Mouse (Mus musculus) kidney, embryonic 16.5 days (tissue): ENCODE results near the gene Iqgap1. TPM values are rescaled to one million over a fixed set of nuclear protein-coding genes. Genes with fewer than 3 reads are reported as not detected.

Experiments
- ATAC-seq: fragments of 200-750 bp; cut with Nextera tagmentation; 2 replicates; pipeline ENCODE4 v1.8.0; 2017; ENCODE audit warnings: moderate TSS enrichment; ENCODE audit not compliant: low FRiP score, low TSS enrichment
- H3K27ac ChIP-seq: fragments of 300-500 bp; sonication (generic); 2 replicates; pipeline ENCODE4 v1.5.1; 2014; ENCODE audit warnings: low read length
- H3K27me3 ChIP-seq: fragments of 300-500 bp; sonication (generic); 2 replicates; pipeline ENCODE4 v1.6.1; 2014; ENCODE audit warnings: low read length, control low read depth, mixed read lengths; ENCODE audit not compliant: insufficient read depth
- H3K36me3 ChIP-seq: fragments of 300-500 bp; sonication (generic); 2 replicates; pipeline ENCODE4 v1.6.1; 2014; ENCODE audit warnings: low read length, control low read depth, mixed read lengths; ENCODE audit not compliant: insufficient read depth
- H3K4me1 ChIP-seq: fragments of 300-500 bp; sonication (generic); 2 replicates; pipeline ENCODE4 v1.6.1; 2014; ENCODE audit warnings: low read length, control low read depth, mixed read lengths; ENCODE audit not compliant: insufficient read depth
- H3K4me2 ChIP-seq: fragments of 300-500 bp; sonication (generic); replicated peaks from 2 replicates; pipeline ENCODE4 v1.6.1; 2014; ENCODE audit warnings: low read depth, low read length
- H3K4me3 ChIP-seq: fragments of 300-500 bp; sonication (generic); 2 replicates; pipeline ENCODE4 v1.5.1; 2014; ENCODE audit warnings: mild to moderate bottlenecking, low read length
- H3K9ac ChIP-seq: fragments of 300-500 bp; sonication (generic); replicated peaks from 2 replicates; pipeline ENCODE4 v1.6.1; 2014; ENCODE audit warnings: low read length
- H3K9me3 ChIP-seq: fragments of 300-500 bp; sonication (generic); 2 replicates; pipeline ENCODE4 v1.6.1; 2016; ENCODE audit warnings: low read length, control low read depth
- WGBS: fragments of 180-500 bp; shearing (Covaris S2); extraction: QIAGEN DNeasy Blood & Tissue Kit; methylation state at CpG from one replicate; pipeline ENCODE4 v1.1.7; 2014; 5-methylcytosine and 5-hydroxymethylcytosine counted together
- polyA plus RNA-seq: library from polyadenylated mRNA; unstranded; fragments of >200 nt; fragmentation: Nextera tagmentation; extraction: Ambion mirVana; gene quantifications from 2 replicates; pipeline ENCODE4 v1.2.1, GENCODE M21; 2015

The Iqgap1 gene
- polyA plus RNA-seq, 1 experiment from 2014 or later, result 97.7 TPM

DNA sequence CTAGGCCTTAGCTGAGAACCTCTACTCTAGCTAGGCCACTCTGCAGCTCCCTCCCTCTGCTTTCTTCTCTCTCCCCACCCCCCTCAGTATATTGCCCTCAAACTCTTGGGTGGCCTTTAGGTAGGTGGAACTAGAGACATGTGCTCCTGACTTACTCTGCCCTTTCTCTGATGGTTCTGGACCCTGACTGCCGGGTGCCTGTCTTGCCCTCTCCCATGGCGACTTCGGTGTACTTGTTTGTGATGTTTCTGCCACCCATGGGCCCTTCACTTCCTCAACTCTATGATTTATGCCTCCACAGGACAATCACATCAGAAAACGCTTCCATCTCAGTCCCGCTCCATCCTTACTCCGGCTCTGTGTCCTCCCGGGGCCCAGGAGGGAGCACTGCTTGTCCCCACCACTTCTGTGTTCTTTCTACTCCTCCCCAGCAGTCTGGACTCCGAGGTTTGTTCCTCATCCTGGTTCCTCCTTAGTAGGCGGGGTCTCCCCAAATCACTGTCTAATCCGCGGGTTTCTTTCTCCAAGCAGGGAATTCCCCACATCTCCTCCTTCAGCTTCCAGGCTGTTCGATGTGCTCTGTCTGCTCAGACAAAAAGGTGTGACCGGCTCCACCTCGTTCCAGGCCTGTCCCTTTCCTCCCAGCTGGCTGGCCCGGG lies 20.0 kb upstream of the Iqgap1 start:
- no peaks in the 10 kb centered on the region for H3K36me3 ChIP-seq
- H3K4me1 ChIP-seq, result peaks cover 5% of the 10 kb centered on the region; the same call in 1 of the 2 replicates
- no peaks in the 10 kb centered on the region for H3K9me3 ChIP-seq
- no peaks in the 10 kb centered on the region for H3K27me3 ChIP-seq
- WGBS, result 66% methylated on average over 15 of the region's 15 CpGs
- no peak overlapping the region for H3K4me3 ChIP-seq
- H3K9ac ChIP-seq, result peak overlapping the region; percentile 11; the same call in 1 of the 2 replicates
- no peak for ATAC-seq
- no peak overlapping the region for H3K4me2 ChIP-seq
- no peak overlapping the region for H3K27ac ChIP-seq

DNA sequence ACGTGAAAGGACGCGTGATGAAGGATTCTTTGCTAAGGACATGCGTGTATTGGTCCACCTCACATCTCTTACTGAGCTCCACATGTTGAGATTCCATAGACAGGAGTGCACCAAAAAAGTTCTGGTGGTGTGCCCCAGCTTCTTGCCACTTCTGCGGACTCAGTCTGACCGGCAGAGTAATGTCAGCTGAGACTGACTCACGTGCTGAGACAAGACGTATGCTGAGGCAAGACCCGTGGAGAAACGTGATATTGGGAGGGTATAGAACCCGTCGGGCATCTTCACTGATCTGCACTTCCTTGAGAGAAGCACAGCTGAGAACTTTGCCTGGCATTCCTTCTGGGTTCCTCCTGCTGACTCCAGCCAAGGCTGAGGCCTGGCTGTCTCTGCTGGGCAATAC lies 18.9 kb upstream of the Iqgap1 start:
- Histone ChIP-seq H3K4me2 (no peak overlapping the region), H3K4me3 (no peak overlapping the region), H3K27me3 (no peaks in the 10 kb centered on the region), H3K9me3 (no peaks in the 10 kb centered on the region), H3K4me1 (peaks cover 11% of the 10 kb centered on the region; the same call in 1 of the 2 replicates), H3K9ac (no peak overlapping the region), H3K27ac (no peak overlapping the region), H3K36me3 (no peaks in the 10 kb centered on the region)
- WGBS, result 79% methylated on average over 12 of the region's 12 CpGs
- no peak for ATAC-seq

DNA sequence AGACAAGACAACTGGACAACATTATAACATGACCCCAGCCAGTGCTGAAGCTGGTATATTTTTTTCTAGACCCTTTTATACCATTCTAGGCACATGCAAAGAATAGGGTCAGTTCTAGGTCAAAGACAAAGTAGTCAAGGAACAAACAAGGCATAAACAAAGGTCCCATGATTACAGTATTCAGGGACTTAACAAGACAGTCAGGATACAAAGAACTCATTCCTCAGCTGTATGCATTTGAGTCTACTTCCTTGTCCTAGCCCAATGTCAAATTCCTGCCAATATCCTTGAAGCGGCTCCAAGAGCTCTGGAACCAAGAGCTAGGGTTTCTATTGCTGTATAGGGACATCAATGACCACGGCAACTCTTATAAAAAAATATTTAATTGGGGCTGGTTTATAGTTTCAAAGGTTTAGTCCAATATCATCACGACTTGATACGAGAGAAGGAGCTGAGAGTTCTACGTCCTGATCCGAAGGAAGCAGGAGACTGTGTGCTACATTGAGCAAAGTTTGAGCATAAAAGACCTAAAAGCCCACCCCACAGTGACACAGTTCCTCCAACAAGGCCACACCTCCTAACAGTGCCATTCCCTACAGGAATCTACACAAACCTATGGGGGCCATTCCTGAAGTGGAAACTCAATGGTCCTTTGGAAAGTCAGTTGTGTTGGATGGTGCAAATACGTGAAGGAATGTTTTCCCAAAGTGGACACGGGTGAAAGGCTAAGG lies 18.3 kb upstream of the Iqgap1 start:
- H3K27ac ChIP-seq, result no peak overlapping the region
- no peaks in the 10 kb centered on the region for H3K27me3 ChIP-seq
- no peaks in the 10 kb centered on the region for H3K9me3 ChIP-seq
- H3K4me2 ChIP-seq, result no peak overlapping the region
- peaks cover 11% of the 10 kb centered on the region; the same call in 1 of the 2 replicates for H3K4me1 ChIP-seq
- H3K9ac ChIP-seq, result no peak overlapping the region
- WGBS, result 90% methylated on average over 8 of the region's 8 CpGs
- no peak overlapping the region for H3K4me3 ChIP-seq
- H3K36me3 ChIP-seq, result no peaks in the 10 kb centered on the region
- no peak for ATAC-seq

DNA sequence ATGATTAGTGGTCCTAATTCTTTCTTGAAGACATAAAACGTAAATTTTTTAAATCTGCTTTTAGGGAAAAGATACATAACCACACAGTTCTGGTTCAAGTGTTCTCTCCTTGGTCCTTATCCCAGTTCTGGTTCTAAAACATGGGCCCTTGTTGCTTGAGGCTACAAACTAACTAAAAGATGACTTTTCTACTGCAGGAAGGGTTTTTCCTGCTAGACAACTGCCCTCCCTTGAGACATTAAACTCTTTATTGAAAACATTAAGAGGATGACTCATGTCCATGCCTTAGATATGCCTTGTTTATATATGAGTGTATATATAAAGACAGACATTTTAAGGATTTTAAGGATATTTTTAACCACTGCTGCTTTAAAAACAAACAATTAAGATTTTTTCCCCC lies 17.4 kb upstream of the Iqgap1 start:
- WGBS, result 78% methylated on average over 1 of the region's 1 CpGs
- peaks cover 12% of the 10 kb centered on the region; the same call in 1 of the 2 replicates for H3K4me1 ChIP-seq

DNA sequence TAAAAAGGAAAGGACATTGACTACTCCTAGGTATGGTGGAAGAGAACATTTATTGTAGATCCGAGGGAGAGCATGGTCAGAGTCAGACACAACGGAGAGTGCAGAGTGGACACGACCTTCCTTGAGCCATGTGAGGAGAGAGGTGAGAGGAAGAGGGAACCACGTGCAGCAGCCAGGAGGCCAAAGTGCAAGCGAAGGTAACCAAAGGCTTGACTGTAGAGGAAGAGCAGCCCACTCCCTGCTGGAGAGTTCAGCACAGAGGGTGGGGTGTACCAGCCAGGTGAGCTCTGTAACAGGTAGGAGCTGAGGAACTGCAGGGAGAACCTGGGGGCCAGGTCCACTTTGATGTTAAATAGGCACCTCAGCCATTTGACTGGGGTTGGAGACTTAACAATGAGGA lies 16.4 kb upstream of the Iqgap1 start:
- no peaks in the 10 kb centered on the region for H3K9me3 ChIP-seq
- no peak overlapping the region for H3K4me2 ChIP-seq
- no peaks in the 10 kb centered on the region for H3K27me3 ChIP-seq
- no peak overlapping the region for H3K27ac ChIP-seq
- H3K4me1 ChIP-seq, result peaks cover 19% of the 10 kb centered on the region; the same call in 1 of the 2 replicates
- no peak overlapping the region for H3K9ac ChIP-seq
- WGBS, result 71% methylated on average over 5 of the region's 5 CpGs
- no peak overlapping the region for H3K4me3 ChIP-seq
- ATAC-seq, result no peak
- no peaks in the 10 kb centered on the region for H3K36me3 ChIP-seq

More for the DNA sequence above, 17.4 kb upstream of the Iqgap1 start:
- no peak overlapping the region for H3K27ac ChIP-seq
- no peaks in the 10 kb centered on the region for H3K27me3 ChIP-seq
- no peaks in the 10 kb centered on the region for H3K36me3 ChIP-seq
- H3K9ac ChIP-seq, result no peak overlapping the region
- ATAC-seq, result no peak
- H3K9me3 ChIP-seq, result no peaks in the 10 kb centered on the region
- H3K4me3 ChIP-seq, result no peak overlapping the region
- H3K4me2 ChIP-seq, result no peak overlapping the region

DNA sequence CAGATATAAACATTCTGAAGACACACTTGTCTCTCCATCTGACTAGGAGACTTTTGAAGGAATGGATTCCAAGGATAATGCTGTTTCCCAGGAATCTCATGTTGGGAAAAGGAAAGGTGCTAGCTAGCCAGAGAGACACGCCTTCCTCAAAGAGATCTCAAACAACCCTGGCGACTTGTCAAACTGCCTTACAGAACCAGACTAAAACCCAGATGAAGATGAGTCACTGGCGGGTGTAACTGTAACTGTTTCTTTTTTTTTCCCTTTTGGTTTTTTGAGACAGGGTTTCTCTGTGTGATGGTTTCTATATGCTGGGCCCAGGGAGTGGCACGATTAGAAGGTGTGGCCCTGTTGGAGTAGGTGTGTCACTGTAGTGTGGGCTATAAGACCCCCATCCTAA lies 15.2 kb upstream of the Iqgap1 start:
- no peak overlapping the region for H3K27ac ChIP-seq
- H3K36me3 ChIP-seq, result no peaks in the 10 kb centered on the region
- 72% methylated on average over 4 of the region's 4 CpGs for WGBS
- H3K9ac ChIP-seq, result no peak overlapping the region
- peaks cover 19% of the 10 kb centered on the region; the same call in 1 of the 2 replicates for H3K4me1 ChIP-seq
- no peak overlapping the region for H3K4me2 ChIP-seq
- no peaks in the 10 kb centered on the region for H3K9me3 ChIP-seq
- H3K27me3 ChIP-seq, result no peaks in the 10 kb centered on the region
- H3K4me3 ChIP-seq, result no peak overlapping the region
- no peak for ATAC-seq

DNA sequence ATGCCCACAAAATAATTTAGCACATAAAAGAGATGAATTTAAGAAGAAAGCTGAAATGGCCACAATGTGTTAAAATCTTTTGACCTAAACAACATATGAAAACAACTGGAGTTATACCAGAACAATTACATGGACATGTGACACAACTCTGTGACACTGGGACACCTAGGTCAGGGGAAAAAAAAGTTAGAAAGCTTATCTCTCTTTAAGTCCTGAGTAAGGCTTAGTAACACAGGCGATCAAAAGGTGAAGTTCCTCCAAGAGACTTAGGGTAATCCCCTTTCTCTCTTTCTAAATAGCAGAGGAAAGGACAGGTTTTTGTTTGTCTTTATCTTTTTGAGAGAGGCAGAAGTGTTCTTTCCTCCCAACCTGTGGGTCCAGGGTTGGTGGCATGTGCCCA lies 14.5 kb upstream of the Iqgap1 start:
- WGBS, result 63% methylated on average over 1 of the region's 1 CpGs
- H3K4me3 ChIP-seq, result no peak overlapping the region
- no peak overlapping the region for H3K4me2 ChIP-seq
- no peaks in the 10 kb centered on the region for H3K9me3 ChIP-seq
- H3K36me3 ChIP-seq, result no peaks in the 10 kb centered on the region
- H3K27ac ChIP-seq, result peak overlapping the region; percentile 9; the same call in 1 of the 2 replicates
- no peak for ATAC-seq
- peaks cover 21% of the 10 kb centered on the region; the same call in 1 of the 2 replicates for H3K4me1 ChIP-seq
- no peak overlapping the region for H3K9ac ChIP-seq
- no peaks in the 10 kb centered on the region for H3K27me3 ChIP-seq

DNA sequence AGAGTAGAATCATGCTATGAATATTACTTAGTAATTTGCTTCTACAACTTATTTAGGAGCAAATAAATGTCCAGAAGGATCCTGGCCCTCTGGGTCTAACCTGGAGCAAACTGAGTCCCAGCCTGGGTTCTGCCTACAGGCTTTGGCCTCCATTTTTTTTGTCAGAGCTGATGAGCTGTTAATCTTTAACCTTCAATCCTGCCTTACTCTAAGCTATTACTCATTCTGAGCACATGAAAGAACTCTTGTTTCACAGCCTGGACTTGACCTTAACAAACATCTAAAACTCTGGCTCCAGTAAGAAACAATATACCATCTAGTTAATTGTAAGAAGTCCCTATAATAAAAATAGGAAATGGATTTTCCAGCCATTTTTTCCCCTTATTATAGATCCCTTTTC lies 14.0 kb upstream of the Iqgap1 start:
- peak; percentile 33; the same call in 1 of the 2 replicates for ATAC-seq
- Histone ChIP-seq H3K4me2 (no peak overlapping the region), H3K9me3 (no peaks in the 10 kb centered on the region), H3K27ac (no peak overlapping the region), H3K27me3 (no peaks in the 10 kb centered on the region), H3K4me1 (peaks cover 21% of the 10 kb centered on the region; the same call in 1 of the 2 replicates), H3K4me3 (no peak overlapping the region), H3K9ac (no peak overlapping the region), H3K36me3 (no peaks in the 10 kb centered on the region)

DNA sequence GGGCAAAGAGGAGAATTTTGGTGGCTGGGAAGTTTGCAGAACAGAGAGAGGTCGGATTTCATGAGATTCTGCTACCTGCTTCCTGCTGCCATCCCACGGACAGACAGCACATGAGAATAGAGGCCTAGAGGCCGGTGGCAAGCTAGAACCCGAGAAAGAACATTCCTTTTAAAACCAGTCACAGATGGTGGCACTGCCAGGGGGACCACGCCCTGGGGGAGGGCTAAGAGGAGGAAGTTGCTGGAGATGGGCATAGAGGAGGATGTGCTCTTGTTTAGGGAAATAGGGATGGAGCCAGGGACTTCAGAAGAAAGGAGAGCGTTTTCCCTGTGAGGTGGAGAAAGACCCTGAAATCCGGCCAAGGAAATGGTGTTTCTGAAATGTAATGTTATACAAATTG lies 12.5 kb upstream of the Iqgap1 start:
- no peak for ATAC-seq
- Histone ChIP-seq H3K4me3 (no peak overlapping the region), H3K27me3 (no peaks in the 10 kb centered on the region), H3K9me3 (no peaks in the 10 kb centered on the region), H3K36me3 (no peaks in the 10 kb centered on the region), H3K27ac (no peak overlapping the region), H3K4me2 (no peak overlapping the region), H3K4me1 (peaks cover 21% of the 10 kb centered on the region; the same call in 1 of the 2 replicates), H3K9ac (no peak overlapping the region)
- 40% methylated on average over 7 of the region's 7 CpGs for WGBS

DNA sequence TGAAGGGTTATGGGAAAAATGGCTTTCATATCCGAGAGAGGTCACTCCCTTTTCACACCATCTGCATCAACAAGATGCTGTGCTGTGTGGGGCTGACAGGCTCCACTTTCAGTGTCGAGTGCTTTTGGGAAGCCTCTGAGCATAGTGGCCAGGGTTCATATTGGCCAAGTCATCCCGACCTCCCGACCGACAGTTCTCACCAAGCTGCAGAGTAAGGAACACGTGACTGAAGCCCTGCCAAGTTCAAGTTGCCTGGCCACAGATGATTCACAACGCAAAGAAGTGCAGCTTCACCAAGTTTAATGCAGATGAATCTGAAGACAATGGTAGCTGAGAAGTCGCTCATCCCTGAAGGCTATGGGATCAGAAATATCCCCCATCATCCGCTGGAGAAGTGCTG lies 12.0 kb upstream of the Iqgap1 start:
- Histone ChIP-seq H3K27me3 (no peaks in the 10 kb centered on the region), H3K9me3 (no peaks in the 10 kb centered on the region), H3K4me1 (peaks cover 24% of the 10 kb centered on the region; the same call in 1 of the 2 replicates), H3K9ac (no peak overlapping the region), H3K27ac (no peak overlapping the region), H3K4me2 (no peak overlapping the region), H3K4me3 (no peak overlapping the region), H3K36me3 (no peaks in the 10 kb centered on the region)
- no peak for ATAC-seq
- WGBS, result 39% methylated on average over 9 of the region's 9 CpGs
